Mouse (Mus musculus): ENCODE measurements at regions not wholly inside any gene's neighbourhood (a gene's known extent, or its start where the extent isn't known, plus 50 kb on each side); places are given as distances from the start of the nearest gene placed in this dataset.

- TF ChIP-seq CTCF (IDR thresholded peaks at IDR 0.05; ENCODE audit: borderline replicate concordance, control insufficient read depth, extremely low read depth, insufficient read depth, low read length, poor library complexity) (no peak), POLR2A (IDR thresholded peaks at IDR 0.05; ENCODE audit: control insufficient read depth, extremely low read depth, insufficient read depth, low read length, poor library complexity) (no peak)
Observed at GRCm38 (mm10) chr13:45325736-45326293, 63.7 kb upstream of the Mylip start.
